Mouse (Mus musculus) ES-CJ7 (cell line): ENCODE data around the gene Itgax.
A peak's percentile ranks its signal among the peaks of the same experiment; 100 is the strongest.

ENCODE experiments used
- DNase-seq: peaks from one replicate; pipeline ENCODE4 v3.0.0; 2011; ENCODE audit warnings: low read depth, low spot score

Itgax gene

DNA sequence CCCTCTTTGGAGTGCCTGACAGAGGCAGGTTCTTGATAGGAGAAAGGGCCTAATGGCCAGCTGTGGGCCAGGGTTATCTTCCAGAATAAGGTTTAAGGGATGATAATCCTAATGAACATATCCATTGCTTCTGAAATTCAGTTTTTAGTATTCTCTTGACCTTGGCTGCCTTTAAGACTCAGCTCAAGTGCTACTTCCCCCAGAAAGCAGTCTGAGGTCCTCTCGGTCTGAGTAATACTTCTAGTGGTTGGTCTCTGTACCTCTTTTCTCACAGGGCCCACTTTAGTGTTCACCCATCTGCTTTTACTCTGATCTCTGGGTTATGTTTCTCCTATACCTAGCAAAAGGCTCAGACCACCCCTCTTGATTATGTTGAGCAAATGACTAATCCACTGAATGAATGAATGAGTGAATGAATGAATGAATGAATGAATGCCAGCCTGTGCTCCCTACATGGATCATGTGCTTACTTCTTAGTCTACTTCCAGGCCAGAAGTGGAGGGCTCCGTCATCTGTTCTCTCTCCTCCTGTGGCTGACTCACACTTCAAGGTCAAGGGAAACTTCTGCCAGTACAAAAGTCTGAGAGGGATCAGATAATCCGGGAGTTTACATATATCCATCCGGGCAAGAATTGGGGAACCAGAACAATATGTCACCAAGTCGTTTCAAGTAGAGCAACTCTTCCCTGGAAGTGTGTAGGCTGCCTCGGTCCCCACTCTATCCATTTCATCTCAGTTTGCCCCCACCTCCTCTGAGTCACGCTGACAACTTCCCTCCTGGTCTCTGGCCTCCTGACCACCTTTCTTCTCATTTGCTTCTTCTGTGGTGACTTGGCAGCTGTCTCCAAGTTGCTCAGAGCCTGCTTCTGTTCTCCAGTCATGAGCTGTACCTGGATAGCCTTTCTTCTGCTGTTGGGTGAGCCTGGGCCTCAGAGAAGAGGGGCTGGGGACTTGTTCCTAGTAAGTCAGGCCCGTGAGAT is at the start of gene Itgax:
Gene Itgax, plus strand, starts transcription at position 807 of the 980 bp plus-strand sequence.
- DNase-seq, result no peak

DNA sequence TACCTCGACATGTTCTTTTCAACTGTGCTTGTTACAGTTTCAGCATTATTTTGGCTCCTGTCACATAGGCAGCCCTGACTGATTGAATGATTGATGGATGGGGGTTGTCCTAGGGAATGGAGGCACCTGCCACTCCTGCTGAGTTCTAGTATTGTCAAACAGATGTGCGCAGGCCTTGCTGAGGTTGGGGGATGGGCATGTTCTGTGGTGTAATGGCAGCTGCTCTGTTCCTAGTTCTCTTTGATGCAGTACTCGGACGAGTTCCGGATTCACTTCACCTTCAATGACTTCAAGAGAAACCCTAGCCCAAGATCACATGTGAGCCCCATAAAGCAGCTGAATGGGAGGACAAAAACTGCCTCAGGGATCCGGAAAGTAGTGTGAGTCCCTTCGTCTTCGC is 49.3 kb upstream of the Itgax start:
- DNase-seq, result peak; percentile 89

DNA sequence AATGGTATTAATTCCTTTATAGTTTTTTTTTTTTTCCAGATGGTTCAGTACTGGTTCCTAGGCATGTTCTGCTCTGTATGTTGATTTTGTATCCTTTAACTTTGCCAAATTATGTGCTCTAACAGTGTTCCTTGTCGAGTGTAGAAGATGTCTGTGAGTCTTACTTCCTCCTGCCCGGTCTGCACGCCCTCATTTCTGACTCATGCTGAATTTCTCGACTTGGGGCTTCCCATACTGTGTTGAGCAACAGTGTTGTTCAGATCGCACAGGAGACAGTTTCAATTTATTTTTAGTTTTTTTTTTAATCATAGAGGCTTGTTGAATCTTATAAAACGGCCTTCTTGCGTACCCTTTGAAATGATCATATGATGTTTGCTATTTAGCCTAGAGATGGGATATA is 40.2 kb upstream of the Itgax start:
- DNase-seq, result no peak

DNA sequence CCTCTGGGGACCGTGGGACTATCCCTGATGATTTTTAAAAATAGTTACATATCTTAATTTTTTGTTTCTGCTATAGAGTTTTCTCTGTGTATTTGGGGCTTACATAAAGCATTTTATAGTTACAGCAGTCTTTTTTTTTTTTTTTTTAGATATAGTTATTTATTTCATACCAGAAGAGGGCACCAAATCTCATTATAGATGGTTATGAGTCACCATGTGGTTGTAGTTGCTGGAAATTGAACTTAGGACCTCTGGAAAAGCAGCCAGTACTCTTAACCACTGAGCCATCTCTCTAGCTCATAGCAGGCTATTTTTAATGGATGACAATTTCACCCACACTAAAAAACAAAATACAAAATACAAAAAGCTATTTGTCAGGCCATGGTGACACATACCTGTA is 31.2 kb upstream of the Itgax start:
- no peak for DNase-seq

DNA sequence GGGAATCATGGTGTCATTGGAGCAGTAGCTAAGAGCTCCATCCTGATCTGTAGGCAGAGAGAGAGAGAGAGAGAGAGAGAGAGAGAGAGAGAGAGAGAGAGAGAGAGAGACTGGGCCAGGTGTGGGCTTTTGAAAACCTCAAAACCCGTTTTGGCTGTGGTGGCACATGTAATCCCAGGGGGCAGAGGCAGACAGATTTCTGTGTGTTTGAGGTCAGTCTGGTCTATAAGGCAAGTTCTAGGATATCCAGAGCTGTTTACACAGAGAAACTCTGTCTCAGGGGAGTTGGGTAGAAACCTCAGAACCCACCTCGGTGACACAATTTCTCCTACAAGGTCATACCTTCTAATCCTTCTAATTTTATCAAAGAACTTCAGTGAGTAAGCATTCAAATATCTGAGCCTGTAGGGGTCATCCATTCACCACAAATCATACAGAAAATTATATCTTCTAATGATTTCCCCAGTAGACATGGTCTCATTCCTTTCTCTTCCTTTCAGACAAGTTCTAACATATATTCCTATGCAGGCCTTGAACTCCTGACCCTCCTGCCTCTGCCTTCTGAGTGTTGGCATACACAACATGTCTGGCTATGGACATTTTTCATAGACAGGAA is 28.5 kb upstream of the Itgax start:
- no peak for DNase-seq

GRCm38 (mm10) chr7:128105246-128105645 is 24.1 kb upstream of the Itgax start:
- DNase-seq, result no peak

DNA sequence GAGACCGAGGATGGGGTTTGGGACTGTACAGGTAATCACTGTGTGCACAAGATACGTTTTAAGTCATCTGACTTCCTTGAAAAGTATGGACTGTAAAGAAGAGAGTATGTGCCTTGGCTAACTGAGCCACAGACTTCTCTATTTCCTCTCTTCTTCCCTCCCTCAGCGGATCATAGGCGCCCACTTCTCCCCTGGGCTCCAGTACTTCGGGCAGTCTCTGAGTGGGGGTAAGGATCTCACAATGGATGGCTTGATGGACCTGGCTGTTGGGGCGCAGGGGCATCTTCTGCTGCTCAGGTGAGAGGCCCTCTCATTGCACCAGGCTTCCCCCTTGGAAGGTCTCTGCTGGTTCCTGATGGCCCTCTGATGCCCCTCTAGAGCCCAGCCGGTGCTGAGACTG is 21.9 kb upstream of the Itgax start:
- no peak for DNase-seq

GRCm38 (mm10) chr7:128110314-128110713 is 19.0 kb upstream of the Itgax start:
- DNase-seq, result peak; percentile 11

- no peak for DNase-seq
Measured at GRCm38 (mm10) chr7:128112131-128112530, 17.2 kb upstream of the Itgax start.

DNA sequence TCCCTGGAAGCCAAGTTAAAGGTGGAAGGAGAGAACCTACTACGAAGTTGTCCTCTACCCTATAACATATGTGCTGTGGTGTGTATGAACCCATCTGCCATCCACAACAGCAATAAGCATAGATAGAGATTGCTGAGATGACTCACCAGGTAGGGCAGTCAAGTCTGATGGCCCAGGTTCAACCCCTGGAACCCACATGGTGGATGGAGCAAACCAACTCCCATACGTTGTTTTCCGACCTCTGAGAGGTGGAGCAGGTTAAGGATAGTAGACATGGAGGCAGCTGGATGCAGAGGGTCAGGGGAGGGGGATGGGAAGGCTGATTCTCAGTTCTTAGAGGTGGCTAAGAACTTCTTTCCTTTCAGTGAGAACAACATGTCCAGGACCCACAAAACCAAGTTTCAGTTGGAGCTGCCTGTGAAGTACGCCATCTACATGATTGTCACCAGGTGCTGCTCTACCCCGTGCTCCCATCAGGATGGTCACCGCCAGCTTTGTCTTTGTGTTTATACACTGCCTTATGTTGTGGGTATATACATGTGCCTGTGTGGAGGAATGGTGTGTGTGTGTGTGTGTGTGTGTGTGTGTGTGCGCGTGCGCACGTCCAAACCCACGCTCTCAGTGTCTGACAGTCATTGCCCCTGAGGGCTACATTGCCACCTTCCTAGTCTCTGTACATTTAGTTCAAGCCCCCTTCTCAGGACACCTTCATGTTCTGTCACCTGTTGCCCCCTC is 14.8 kb upstream of the Itgax start:
- no peak for DNase-seq

- DNase-seq, result no peak
Measured at GRCm38 (mm10) chr7:128115211-128115958, 14.0 kb upstream of the Itgax start.

DNA sequence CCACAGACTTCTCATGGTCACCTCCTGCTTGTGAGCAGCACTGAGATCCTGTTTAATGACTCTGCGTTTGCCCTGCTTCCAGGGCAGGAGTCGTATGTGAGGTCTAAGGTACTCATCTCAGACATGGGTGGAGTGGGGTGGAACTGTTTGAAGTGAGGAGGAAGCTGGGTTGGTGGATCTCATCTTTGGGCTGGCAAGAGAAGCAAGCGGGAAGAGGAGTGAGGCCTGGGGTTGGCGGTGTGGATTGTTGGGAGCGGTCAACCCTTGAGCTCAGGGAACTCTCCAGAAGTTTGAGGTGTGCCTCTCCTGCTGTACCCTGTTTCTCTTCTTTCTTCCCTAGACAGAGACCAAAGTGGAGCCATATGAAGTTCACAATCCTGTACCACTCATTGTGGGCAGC is 13.0 kb upstream of the Itgax start:
- DNase-seq, result no peak

DNA sequence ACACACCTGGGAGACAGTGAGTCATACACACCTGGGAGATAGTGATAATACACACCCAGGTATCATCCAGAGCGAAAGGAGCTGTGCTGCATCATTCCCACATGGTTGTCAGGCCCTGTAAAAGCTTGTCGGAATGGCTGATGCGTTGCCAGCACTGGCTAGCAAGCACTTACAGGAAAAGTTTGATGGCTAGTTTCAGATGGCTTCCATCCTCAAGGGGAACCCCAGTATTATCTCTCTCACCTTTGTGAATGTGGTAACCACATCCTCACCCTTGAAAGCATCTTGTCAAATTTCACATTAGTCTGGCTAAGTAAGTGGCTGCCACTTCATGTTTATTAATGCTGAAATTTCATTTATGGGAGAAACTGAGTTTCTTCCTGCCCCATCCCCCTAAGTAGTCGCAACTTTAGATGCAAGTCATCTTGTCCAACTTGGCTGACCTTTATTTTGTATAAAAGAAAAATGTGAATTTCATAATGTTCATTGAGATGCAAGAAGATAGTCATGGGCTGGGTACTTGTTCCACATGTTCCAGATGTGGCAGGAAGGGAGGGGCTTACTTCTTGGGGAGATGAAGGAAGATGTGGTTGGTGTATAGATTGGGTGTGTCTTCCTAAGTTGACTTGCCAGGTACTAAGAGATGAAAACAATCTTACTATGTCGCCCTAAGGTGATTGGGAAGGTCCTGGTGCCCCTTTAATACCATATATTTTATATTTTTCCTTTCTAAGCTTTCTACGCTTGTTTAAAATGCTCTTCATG is 9.4 kb upstream of the Itgax start:
- DNase-seq, result no peak

- no peak for DNase-seq
Measured at GRCm38 (mm10) chr7:128132148-128132547, 2.8 kb downstream of the Itgax start.

GRCm38 (mm10) chr7:128133596-128133995 is 4.2 kb downstream of the Itgax start:
- no peak for DNase-seq

DNA sequence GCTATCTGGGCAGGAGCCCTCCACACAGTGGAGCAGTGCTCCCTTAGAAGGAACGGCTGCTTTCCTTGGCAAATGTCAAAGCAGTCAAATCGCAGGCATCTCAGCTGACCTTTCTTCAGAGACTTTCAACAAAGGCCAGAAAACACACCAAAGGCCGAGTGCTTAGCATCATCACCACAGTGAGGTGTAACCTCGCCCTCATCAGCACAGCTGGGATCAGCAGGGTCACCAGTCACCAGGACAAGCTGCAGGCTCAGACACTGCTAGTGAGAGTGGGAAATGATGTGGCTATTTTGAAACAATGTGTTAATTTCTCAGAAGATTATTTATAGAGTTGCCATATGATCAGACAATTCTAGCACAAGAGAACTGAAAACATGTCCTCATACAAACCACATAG is 7.6 kb downstream of the Itgax start:
- no peak for DNase-seq

- DNase-seq, result no peak
Measured at GRCm38 (mm10) chr7:128139611-128140010, 10.3 kb downstream of the Itgax start.

GRCm38 (mm10) chr7:128150970-128151369 is 21.6 kb downstream of the Itgax start:
- no peak for DNase-seq

DNA sequence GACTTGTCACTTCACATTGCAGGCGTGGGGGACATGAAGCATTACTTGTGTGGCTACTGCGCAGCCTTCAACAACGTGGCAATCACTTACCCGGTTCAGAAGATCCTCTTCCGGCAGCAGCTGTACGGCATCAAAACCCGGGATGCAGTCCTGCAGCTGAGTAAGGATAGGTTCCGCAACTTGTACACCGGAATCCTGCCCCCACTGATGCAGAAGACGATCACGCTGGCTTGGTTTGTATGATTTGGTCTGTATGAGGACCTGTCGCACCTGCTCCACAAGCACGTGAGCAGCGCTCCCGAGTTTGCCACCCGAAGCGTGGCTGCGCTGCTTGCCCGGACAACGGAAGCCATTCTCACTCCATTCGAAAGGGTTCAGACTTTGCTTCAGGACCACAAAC is 24.7 kb downstream of the Itgax start, which contains the start of gene Itgad:
Gene Itgad, plus strand, starts transcription at position 301 of the 400 bp plus-strand sequence.
- no peak for DNase-seq

DNA sequence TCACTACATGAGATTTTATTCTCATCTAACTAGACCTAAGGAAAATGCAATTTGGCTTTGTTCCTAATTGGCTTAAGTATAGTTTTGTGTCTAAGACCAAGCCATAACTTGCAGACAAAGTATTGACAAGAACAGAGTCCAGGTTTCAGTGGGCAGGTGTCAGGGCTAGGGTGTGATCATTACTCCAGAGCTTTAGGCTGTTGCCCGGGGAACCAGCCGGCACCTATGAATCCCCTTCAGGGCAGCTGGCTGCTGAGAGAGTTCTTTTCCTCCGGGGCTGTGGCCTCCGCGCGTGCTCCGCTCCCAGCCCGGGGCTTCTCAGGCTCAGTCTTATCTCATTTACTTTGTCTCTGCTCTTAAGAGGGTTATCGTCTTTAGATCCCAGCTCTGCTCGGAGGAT is 25.6 kb downstream of the Itgax start:
- no peak for DNase-seq
